Mouse (Mus musculus) megakaryocyte-erythroid progenitor cell, adult 5 weeks (primary cell): ENCODE measurements around the gene Fam185a. TPM values are rescaled to one million over a fixed set of nuclear protein-coding genes. Genes with fewer than 3 reads are reported as not detected.

Source experiments
- polyA plus RNA-seq: library from polyadenylated mRNA; stranded (reverse); fragments of >175 nt; gene quantifications from 2 replicates; pipeline ENCODE4 v1.2.3, GENCODE M21; 2012

Fam185a gene
- polyA plus RNA-seq = 2.6 and 3.1 TPM in 2 replicates

GRCm38 (mm10) chr5:21424614-21425602, at the start of gene Fam185a, which contains the start of gene Ccdc146:
TSS of gene Fam185a (plus strand) at chr5:21424958.
TSS of gene Ccdc146 (minus strand) at chr5:21424677.

Other genes with a start within 250 kb of the Fam185a start
- gene Gsap, start 238.7 kb upstream of the Fam185a start, polyA plus RNA-seq = 3.6 and 5.0 TPM in 2 replicates
- gene Fgl2, start 52.3 kb upstream of the Fam185a start, polyA plus RNA-seq = 8.3 and 10.9 TPM in 2 replicates
- not detected in 2 replicates for gene Ccdc146, start 281 bp upstream of the Fam185a start, polyA plus RNA-seq
- gene Lrrc17, start 118.6 kb downstream of the Fam185a start, polyA plus RNA-seq = not detected in 2 replicates
- 0.03 and 0.20 TPM in 2 replicates for gene Fbxl13, start 220.7 kb downstream of the Fam185a start, polyA plus RNA-seq
- gene Armc10, start 220.9 kb downstream of the Fam185a start, polyA plus RNA-seq = 37.5 and 45.9 TPM in 2 replicates